Mouse (Mus musculus) activated CD4-positive, CD25-positive, alpha-beta regulatory T cell, adult 4 months (primary cell): ENCODE data around the gene Cox7a2l. TPM values are rescaled to one million over a fixed set of nuclear protein-coding genes. Genes with fewer than 3 reads are reported as not detected.

Experiments used
- ATAC-seq: one replicate; pipeline ENCODE4 v1.8.0; 2017
- polyA plus RNA-seq, 2 experiments: library from polyadenylated mRNA; unstranded; fragments of 100-300 nt; shearing (Covaris generic); gene quantifications; one replicate each; pipeline ENCODE4 v1.2.1; 2017

Cox7a2l gene
- 100 to 1,000 TPM; 513 to 559 TPM for polyA plus RNA-seq

- ATAC-seq: no peak
Observed at GRCm38 (mm10) chr17:83517280-83518015, at the start of gene Cox7a2l. Gene Cox7a2l (minus strand): TSS chr17:83517330.

- ATAC-seq: no peak
Observed at GRCm38 (mm10) chr17:83565506-83565905, 48.4 kb upstream of the Cox7a2l start.

GRCm38 (mm10) chr17:83564119-83564820 is 47.1 kb upstream of the Cox7a2l start:
- ATAC-seq: no peak

GRCm38 (mm10) chr17:83563703-83564111 is 46.6 kb upstream of the Cox7a2l start:
- ATAC-seq: peak; percentile 40

- ATAC-seq: no peak
Observed at GRCm38 (mm10) chr17:83562153-83563010, 45.3 kb upstream of the Cox7a2l start.

GRCm38 (mm10) chr17:83559081-83559480 is 42.0 kb upstream of the Cox7a2l start:
- no peak for ATAC-seq

- no peak for ATAC-seq
Observed at GRCm38 (mm10) chr17:83555836-83556235, 38.7 kb upstream of the Cox7a2l start.

- no peak for ATAC-seq
Observed at GRCm38 (mm10) chr17:83554997-83555396, 37.9 kb upstream of the Cox7a2l start.

GRCm38 (mm10) chr17:83548501-83549233 is 31.5 kb upstream of the Cox7a2l start:
- peak; percentile 37 for ATAC-seq

- ATAC-seq: no peak
Observed at GRCm38 (mm10) chr17:83547145-83547544, 30.0 kb upstream of the Cox7a2l start.

- peak; percentile 34 for ATAC-seq
Observed at GRCm38 (mm10) chr17:83545756-83546742, 28.9 kb upstream of the Cox7a2l start.

- peak; percentile 34 for ATAC-seq
Observed at GRCm38 (mm10) chr17:83545259-83545658, 28.1 kb upstream of the Cox7a2l start.

GRCm38 (mm10) chr17:83542424-83542823 is 25.3 kb upstream of the Cox7a2l start:
- no peak for ATAC-seq

GRCm38 (mm10) chr17:83539262-83540037 is 22.3 kb upstream of the Cox7a2l start:
- ATAC-seq: no peak

GRCm38 (mm10) chr17:83538694-83539093 is 21.6 kb upstream of the Cox7a2l start:
- ATAC-seq: no peak

- ATAC-seq: no peak
Observed at GRCm38 (mm10) chr17:83538141-83538540, 21.0 kb upstream of the Cox7a2l start.

- ATAC-seq: no peak
Observed at GRCm38 (mm10) chr17:83533150-83533549, 16.0 kb upstream of the Cox7a2l start.

GRCm38 (mm10) chr17:83527651-83528381 is 10.7 kb upstream of the Cox7a2l start:
- ATAC-seq: peak; percentile 22
